Mouse (Mus musculus) lung, embryonic 16.5 days (tissue): Measurements from ENCODE around the gene Prlr. TPM values are rescaled to one million over a fixed set of nuclear protein-coding genes. Genes with fewer than 3 reads are reported as not detected.

Experiments used
- ATAC-seq: fragments of 200-750 bp; cut with Nextera tagmentation; 2 replicates; pipeline ENCODE4 v1.8.0; 2017; ENCODE audit warnings: low read depth, mild to moderate bottlenecking, moderate library complexity
- H3K27ac ChIP-seq: fragments of 300-500 bp; sonication (generic); 2 replicates; pipeline ENCODE4 v1.5.1; 2014; ENCODE audit warnings: mild to moderate bottlenecking, control low read depth, low read length
- H3K27me3 ChIP-seq: fragments of 300-500 bp; sonication (generic); 2 replicates; pipeline ENCODE4 v1.6.1; 2014; ENCODE audit warnings: low read depth, low read length, mixed read lengths; ENCODE audit not compliant: control insufficient read depth, insufficient read depth
- H3K36me3 ChIP-seq: fragments of 300-500 bp; sonication (generic); 2 replicates; pipeline ENCODE4 v1.6.1; 2014; ENCODE audit warnings: low read length; ENCODE audit not compliant: control insufficient read depth, insufficient read depth
- H3K4me1 ChIP-seq: fragments of 300-500 bp; sonication (generic); replicated peaks from 2 replicates; pipeline ENCODE4 v1.6.1; 2014; ENCODE audit warnings: low read length, mixed read lengths; ENCODE audit not compliant: control insufficient read depth, insufficient read depth
- H3K4me2 ChIP-seq: fragments of 300-500 bp; sonication (generic); 2 replicates; pipeline ENCODE4 v1.6.1; 2014; ENCODE audit warnings: low read depth, low read length, control low read depth
- H3K4me3 ChIP-seq: fragments of 300-500 bp; sonication (generic); 2 replicates; pipeline ENCODE4 v1.5.1; 2014; ENCODE audit warnings: mild to moderate bottlenecking, low read length, control low read depth
- H3K9ac ChIP-seq: fragments of 300-500 bp; sonication (generic); 2 replicates; pipeline ENCODE4 v1.6.1; 2014; ENCODE audit warnings: low read length, control low read depth
- H3K9me3 ChIP-seq: fragments of 300-500 bp; sonication (generic); 2 replicates; pipeline ENCODE4 v1.6.1; 2016; ENCODE audit warnings: low read length; ENCODE audit not compliant: control insufficient read depth
- whole genome bisulfite sequencing: fragments of 180-500 bp; shearing (Covaris S2); extraction: QIAGEN DNeasy Blood & Tissue Kit; methylation state at CpG from one replicate; pipeline ENCODE4 v1.1.7; 2014; 5-methylcytosine and 5-hydroxymethylcytosine counted together
- polyA plus RNA-seq: library from polyadenylated mRNA; unstranded; fragments of >200 nt; fragmentation: Nextera tagmentation; extraction: Ambion mirVana; gene quantifications from 2 replicates; pipeline ENCODE4 v1.2.1, GENCODE M21; 2015

Gene Prlr
- polyA plus RNA-seq, 1 experiment from 2014 or later, result 0.15 TPM

DNA sequence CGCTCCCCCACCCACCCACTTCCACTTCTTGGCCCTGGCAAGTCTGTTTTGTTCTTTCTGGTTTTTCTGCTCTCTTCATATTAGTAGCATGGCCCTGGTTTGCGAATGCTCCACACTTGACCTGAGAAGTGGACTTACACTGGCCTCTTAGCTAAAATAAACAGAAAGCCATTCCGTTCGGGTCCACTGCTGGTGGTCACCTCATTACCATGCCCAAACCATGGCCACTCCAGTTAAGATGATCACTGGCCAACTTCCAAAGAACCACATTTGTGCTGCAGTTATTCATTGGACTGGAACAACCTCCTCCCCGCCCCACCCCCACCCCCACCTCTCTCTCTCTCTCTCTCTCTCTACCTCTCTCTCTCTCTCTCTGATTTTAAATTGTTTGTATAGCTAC, 104.5 kb downstream of the Prlr start:
- Histone ChIP-seq H3K9ac (no peak overlapping the region), H3K4me3 (no peak overlapping the region), H3K4me2 (no peak overlapping the region), H3K4me1 (no peaks in the 10 kb centered on the region), H3K27ac (no peak overlapping the region), H3K27me3 (no peaks in the 10 kb centered on the region), H3K9me3 (no peaks in the 10 kb centered on the region), H3K36me3 (no peaks in the 10 kb centered on the region)
- no peak for ATAC-seq
- WGBS, result 54% methylated on average over 5 of the region's 5 CpGs

GRCm38 (mm10) chr15:10283661-10284060, 106.6 kb downstream of the Prlr start:
- Histone ChIP-seq H3K27me3 (no peaks in the 10 kb centered on the region), H3K9ac (no peak overlapping the region), H3K4me3 (no peak overlapping the region), H3K36me3 (no peaks in the 10 kb centered on the region), H3K4me2 (no peak overlapping the region), H3K9me3 (no peaks in the 10 kb centered on the region), H3K4me1 (no peaks in the 10 kb centered on the region), H3K27ac (no peak overlapping the region)
- no peak for ATAC-seq

DNA sequence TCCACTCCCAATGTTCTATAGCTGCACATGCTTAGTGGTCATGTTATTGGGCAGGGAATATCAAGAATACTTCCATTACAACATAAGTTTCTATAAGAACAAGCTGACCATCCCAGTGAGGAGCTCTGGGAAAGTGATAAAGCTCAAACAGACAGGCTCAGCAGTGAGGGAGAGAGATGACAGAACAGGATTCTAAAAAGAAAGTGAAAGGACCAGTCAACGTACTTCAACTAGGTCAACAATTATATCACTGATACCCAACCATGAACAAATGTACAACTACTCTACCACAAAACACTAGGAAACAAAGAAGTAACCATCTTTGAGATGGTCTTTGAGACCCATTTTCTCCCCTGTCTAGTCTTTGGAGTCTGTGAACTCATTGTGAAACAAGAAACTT, 119.5 kb downstream of the Prlr start:
- Histone ChIP-seq H3K4me3 (no peak overlapping the region), H3K4me2 (no peak overlapping the region), H3K4me1 (no peaks in the 10 kb centered on the region), H3K36me3 (no peaks in the 10 kb centered on the region), H3K27ac (no peak overlapping the region), H3K27me3 (no peaks in the 10 kb centered on the region), H3K9me3 (no peaks in the 10 kb centered on the region), H3K9ac (no peak overlapping the region)
- no peak for ATAC-seq
- 77% methylated on average over 1 of the region's 1 CpGs for WGBS

DNA sequence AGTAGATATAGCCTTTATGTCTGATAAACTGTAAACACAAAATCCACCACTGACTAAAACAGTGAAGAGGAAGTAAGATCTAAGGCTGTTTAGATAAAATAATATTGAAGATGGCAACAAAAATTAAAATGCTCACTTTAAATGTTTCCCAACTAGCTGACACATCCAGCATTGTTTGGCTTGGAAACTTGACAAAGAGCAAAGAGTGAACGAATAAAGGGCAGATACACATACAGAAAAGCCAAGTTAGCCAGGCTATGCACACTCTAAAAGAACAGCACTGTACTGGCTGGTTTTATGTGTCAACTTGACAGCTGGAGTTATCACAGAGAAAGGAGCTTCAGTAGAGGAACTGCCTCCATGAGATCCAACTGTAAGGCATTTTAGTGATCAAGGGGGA, 121.0 kb downstream of the Prlr start:
- no peak overlapping the region for H3K27ac ChIP-seq
- 54% methylated on average over 1 of the region's 1 CpGs for WGBS
- no peaks in the 10 kb centered on the region for H3K9me3 ChIP-seq
- H3K4me2 ChIP-seq, result no peak overlapping the region
- H3K27me3 ChIP-seq, result no peaks in the 10 kb centered on the region
- no peaks in the 10 kb centered on the region for H3K36me3 ChIP-seq
- no peak overlapping the region for H3K9ac ChIP-seq
- no peaks in the 10 kb centered on the region for H3K4me1 ChIP-seq
- ATAC-seq, result no peak
- no peak overlapping the region for H3K4me3 ChIP-seq

GRCm38 (mm10) chr15:10299467-10299866, 122.4 kb downstream of the Prlr start:
- Histone ChIP-seq H3K9ac (no peak overlapping the region), H3K4me1 (no peaks in the 10 kb centered on the region), H3K4me3 (no peak overlapping the region), H3K27ac (no peak overlapping the region), H3K4me2 (no peak overlapping the region), H3K27me3 (no peaks in the 10 kb centered on the region), H3K9me3 (no peaks in the 10 kb centered on the region), H3K36me3 (no peaks in the 10 kb centered on the region)
- ATAC-seq, result no peak
- WGBS, result 77% methylated on average over 3 of the region's 3 CpGs

DNA sequence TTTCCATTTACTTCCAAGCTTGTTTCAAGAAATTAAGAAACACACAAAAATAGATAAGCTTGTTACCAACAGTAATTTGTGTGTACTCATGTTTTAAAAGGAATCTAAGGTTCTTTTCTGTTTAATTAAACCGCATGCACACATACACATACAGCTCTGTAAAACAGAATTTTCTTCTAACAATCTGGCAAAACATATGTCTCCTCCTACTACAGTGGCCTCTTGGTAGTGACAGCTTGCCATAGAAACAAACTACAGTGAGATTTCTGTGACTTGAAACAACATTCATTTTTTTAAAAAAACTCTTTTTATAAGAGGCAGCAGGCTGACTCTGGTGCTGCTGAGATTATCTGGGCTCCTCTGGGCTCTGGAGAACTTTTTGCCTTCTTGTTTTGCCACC, 129.4 kb downstream of the Prlr start:
- 84% methylated on average over 1 of the region's 1 CpGs for WGBS
- H3K9me3 ChIP-seq, result no peaks in the 10 kb centered on the region
- no peak overlapping the region for H3K27ac ChIP-seq
- no peaks in the 10 kb centered on the region for H3K4me1 ChIP-seq
- ATAC-seq, result no peak
- H3K9ac ChIP-seq, result no peak overlapping the region
- no peak overlapping the region for H3K4me3 ChIP-seq
- no peaks in the 10 kb centered on the region for H3K27me3 ChIP-seq
- H3K36me3 ChIP-seq, result no peaks in the 10 kb centered on the region
- no peak overlapping the region for H3K4me2 ChIP-seq

DNA sequence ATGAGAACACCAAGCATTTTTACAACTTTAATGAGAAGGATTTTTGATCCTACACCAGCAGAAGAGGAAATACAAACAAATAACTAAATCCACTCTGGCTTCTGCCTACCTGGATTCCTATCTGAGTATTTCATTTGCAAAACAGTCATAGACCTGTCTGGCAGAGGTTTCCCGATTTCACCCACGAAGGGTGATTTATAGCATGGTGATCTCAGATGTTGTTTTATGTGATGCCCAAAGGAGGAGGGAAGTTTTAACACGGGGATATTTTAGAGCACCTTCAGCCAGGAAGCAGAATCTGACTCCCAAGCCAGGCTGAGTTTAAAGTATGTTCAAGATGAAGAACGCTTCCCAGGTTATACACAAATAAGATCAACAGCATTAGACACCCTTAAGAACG, 134.8 kb downstream of the Prlr start:
- Histone ChIP-seq H3K27ac (no peak overlapping the region), H3K4me1 (no peaks in the 10 kb centered on the region)
- 67% methylated on average over 5 of the region's 5 CpGs for WGBS

GRCm38 (mm10) chr15:10313522-10314455, 136.8 kb downstream of the Prlr start:
- Histone ChIP-seq H3K27ac (no peak overlapping the region), H3K27me3 (no peaks in the 10 kb centered on the region), H3K9me3 (no peaks in the 10 kb centered on the region), H3K36me3 (no peaks in the 10 kb centered on the region), H3K4me1 (no peaks in the 10 kb centered on the region), H3K4me3 (no peak overlapping the region), H3K9ac (no peak overlapping the region), H3K4me2 (no peak overlapping the region)
- no peak for ATAC-seq
- 43% methylated on average over 6 of the region's 7 CpGs for WGBS

More for the DNA sequence above, 134.8 kb downstream of the Prlr start:
- H3K27me3 ChIP-seq, result no peaks in the 10 kb centered on the region
- H3K36me3 ChIP-seq, result no peaks in the 10 kb centered on the region
- H3K4me3 ChIP-seq, result no peak overlapping the region
- ATAC-seq, result no peak
- H3K9ac ChIP-seq, result no peak overlapping the region
- no peaks in the 10 kb centered on the region for H3K9me3 ChIP-seq
- H3K4me2 ChIP-seq, result no peak overlapping the region

- Histone ChIP-seq H3K4me2 (no peak within 1 kb of the TSS), H3K27me3 (no peaks in the 10 kb centered on the region), H3K9ac (no peak within 1 kb of the TSS), H3K27ac (no peak within 1 kb of the TSS), H3K9me3 (no peaks in the 10 kb centered on the region), H3K4me1 (no peaks in the 10 kb centered on the region), H3K36me3 (no peaks in the 10 kb centered on the region), H3K4me3 (no peak within 1 kb of the TSS)
- ATAC-seq, result no peak
- WGBS, result 71% methylated on average over 2 of the region's 2 CpGs
Observed at GRCm38 (mm10) chr15:10325080-10325479, 148.0 kb downstream of the Prlr start, which contains the start of gene Gm21973. Gm21973 (plus strand) TSS chr15:10325380.
